Mouse (Mus musculus) heart, embryonic 11.5 days (tissue): ENCODE data around the gene Rccd1. TPM values are rescaled to one million over a fixed set of nuclear protein-coding genes. Genes with fewer than 3 reads are reported as not detected.

ENCODE experiments used
- polyA plus RNA-seq: library from polyadenylated mRNA; unstranded; fragments of >200 nt; fragmentation: Nextera tagmentation; extraction: Ambion mirVana; gene quantifications from 2 replicates; pipeline ENCODE4 v1.2.1, GENCODE M21; 2014

Rccd1 gene
- polyA plus RNA-seq, 1 experiment from 2014 or later = 8.9 TPM

Other genes with a start within 250 kb of the Rccd1 start
- 1,200 and 1,395 TPM in 2 replicates for gene Idh2, start 209.1 kb downstream of the Rccd1 start, polyA plus RNA-seq
- gene Sema4b, start 137.6 kb downstream of the Rccd1 start, polyA plus RNA-seq = 5.9 and 8.5 TPM in 2 replicates
- 53.8 and 57.4 TPM in 2 replicates for gene Cib1, start 91.6 kb downstream of the Rccd1 start, polyA plus RNA-seq
- 4.6 and 5.5 TPM in 2 replicates for gene Gdpgp1, start 91.6 kb downstream of the Rccd1 start, polyA plus RNA-seq
- gene Ttll13, start 78.1 kb downstream of the Rccd1 start, polyA plus RNA-seq = 0.31 and 0.51 TPM in 2 replicates
- gene Ngrn, start 63.2 kb downstream of the Rccd1 start, polyA plus RNA-seq = 41.4 and 41.8 TPM in 2 replicates
- 12.3 and 13.4 TPM in 2 replicates for gene Vps33b, start 54.8 kb downstream of the Rccd1 start, polyA plus RNA-seq
- 148 and 156 TPM in 2 replicates for gene Prc1, start 30.0 kb downstream of the Rccd1 start, polyA plus RNA-seq
- gene Unc45a, start 16.6 kb upstream of the Rccd1 start, polyA plus RNA-seq = 11.3 and 15.6 TPM in 2 replicates
- gene Hddc3, start 18.6 kb upstream of the Rccd1 start, polyA plus RNA-seq = 13.3 and 15.7 TPM in 2 replicates
- gene Man2a2, start 46.9 kb upstream of the Rccd1 start, polyA plus RNA-seq = 12.3 and 12.7 TPM in 2 replicates
- 4.7 and 7.1 TPM in 2 replicates for gene Fes, start 63.5 kb upstream of the Rccd1 start, polyA plus RNA-seq
- 16.0 and 23.5 TPM in 2 replicates for gene Furin, start 81.0 kb upstream of the Rccd1 start, polyA plus RNA-seq
- gene Blm, start 210.7 kb upstream of the Rccd1 start, polyA plus RNA-seq = 27.7 and 28.2 TPM in 2 replicates